8 mouse cellular contexts compared by ENCODE assay signal in genomic region chr5:143464757-143465118, GRCm38 (mm10). TPM values are rescaled to one million over a fixed set of nuclear protein-coding genes. Genes with fewer than 3 reads are reported as not detected.
DNase-seq lines count a peak whose midpoint lies in the region; ATAC-seq and TF ChIP-seq lines count a peak whose summit lies in the region.

No protein-coding gene starts in this region.

- H3ac ChIP-seq in myocyte (ENCODE audit: control insufficient read depth, insufficient read length), result peak overlapping the region; percentile 9

- peak overlapping the region; percentile 54 for H3K4me3 ChIP-seq in left cerebral cortex, adult 2 months
- peak overlapping the region; percentile 69 for H3K4me3 ChIP-seq in embryonic facial prominence, embryonic 12.5 days
- H3K4me3 ChIP-seq in limb, embryonic 10.5 days, result peak overlapping the region; percentile 70
- H3K4me3 ChIP-seq in myocyte, result peak overlapping the region; percentile 52

- no peak for DNase-seq in left cerebral cortex, adult 2 months (ENCODE audit: extremely low spot score in 1 of 2, low spot score in 2 of 2)
- DNase-seq in left cerebral cortex, postnatal 25 days (ENCODE audit: low spot score in 2 of 2), result no peak
- DNase-seq in limb, embryonic 10.5 days (ENCODE audit: low spot score), result no peak
- no peak for DNase-seq in cerebellum, adult 11 months
- DNase-seq in testis, postnatal 10 days (ENCODE audit: low spot score), result no peak
- DNase-seq in kidney, adult 9 months, result no peak

- TF ChIP-seq POLR2A in myocyte (IDR thresholded peaks at IDR 0.05; ENCODE audit: insufficient read length, low read depth), result no peak

- peak overlapping the region; percentile 69 for H3K9ac ChIP-seq in embryonic facial prominence, embryonic 12.5 days

- H3K27ac ChIP-seq in left cerebral cortex, adult 2 months, result peak overlapping the region; percentile 90
- H3K27ac ChIP-seq in embryonic facial prominence, embryonic 12.5 days, result no peak overlapping the region
- H3K27ac ChIP-seq in limb, embryonic 10.5 days, result peak overlapping the region; percentile 78

- peak; percentile 64; the same call in 1 of the 2 replicates for ATAC-seq in embryonic facial prominence, embryonic 12.5 days (ENCODE audit: insufficient number of reproducible peaks, insufficient read depth, low FRiP score, low TSS enrichment)

- no peaks in the 10 kb centered on the region for H3K9me3 ChIP-seq in embryonic facial prominence, embryonic 12.5 days
- H3K9me3 ChIP-seq in limb, embryonic 10.5 days (replicated peaks), result no peaks in the 10 kb centered on the region

- 0 out of 2 replicates have a peak, but pooled peaks cover 4% of the 10 kb centered on the region for H3K4me1 ChIP-seq in embryonic facial prominence, embryonic 12.5 days
- H3K4me1 ChIP-seq in limb, embryonic 10.5 days, result peaks cover 19% of the 10 kb centered on the region

- H3K79me2 ChIP-seq in myocyte (ENCODE audit: control insufficient read depth, insufficient read depth), result no peaks in the 10 kb centered on the region

- peak overlapping the region; percentile 90 for H3K4me2 ChIP-seq in embryonic facial prominence, embryonic 12.5 days (replicated peaks)
- H3K4me2 ChIP-seq in myocyte (ENCODE audit: low read depth), result peak overlapping the region; percentile 98

- no peak for TF ChIP-seq CTCF in left cerebral cortex, adult 2 months (IDR thresholded peaks at IDR 0.05)

- peaks cover 17% of the 10 kb centered on the region; the same call in 1 of the 2 replicates for H3K36me3 ChIP-seq in embryonic facial prominence, embryonic 12.5 days
- peaks cover 27% of the 10 kb centered on the region for H3K36me3 ChIP-seq in limb, embryonic 10.5 days
- no peaks in the 10 kb centered on the region for H3K36me3 ChIP-seq in myocyte (ENCODE audit: control insufficient read depth, insufficient read depth)

- H3K27me3 ChIP-seq in embryonic facial prominence, embryonic 12.5 days, result no peaks in the 10 kb centered on the region
- 0 out of 2 replicates have a peak, but pooled peaks cover 15% of the 10 kb centered on the region for H3K27me3 ChIP-seq in limb, embryonic 10.5 days (ENCODE audit: low read depth, poor library complexity, severe bottlenecking)
- H3K27me3 ChIP-seq in myocyte (ENCODE audit: control insufficient read depth, insufficient read depth, insufficient read length), result peaks cover 10% of the 10 kb centered on the region

- intact Hi-C loops in left cerebral cortex, adult 2 months (cut with DNase I), result loop anchor here (1.0 kb wide), 1 partner anchor 64 kb away; the partner anchor contains the start of gene Rac1
- intact Hi-C loops in left cerebral cortex, postnatal 25 days (cut with DNase I), result no loop called here

- WGBS in embryonic facial prominence, embryonic 12.5 days, result 1% methylated on average over 20 of the region's 20 CpGs
- under 1% methylated on average over 20 of the region's 20 CpGs for WGBS in limb, embryonic 10.5 days

TF ChIP-seq in myocyte, 11 proteins besides CTCF, POLR2A, EP300 and RAD21:
- TF ChIP-seq TCF3 (IDR thresholded peaks at IDR 0.05; ENCODE audit: insufficient read length, low read depth), result no peak
- TF ChIP-seq MAX (IDR thresholded peaks at IDR 0.05; ENCODE audit: low read depth), result no peak
- no peak for TF ChIP-seq MYOG (IDR thresholded peaks at IDR 0.05; ENCODE audit: control insufficient read depth in 1 of 3, insufficient read depth in 1 of 3, insufficient read length in 2 of 3, low read depth in 2 of 3)
- TF ChIP-seq CEBPB (IDR thresholded peaks at IDR 0.05; ENCODE audit: insufficient read depth, poor library complexity, severe bottlenecking), result no peak
- TF ChIP-seq REST (IDR thresholded peaks at IDR 0.05; ENCODE audit: insufficient read depth, insufficient read length), result no peak
- TF ChIP-seq USF1 (IDR thresholded peaks at IDR 0.05; ENCODE audit: low read depth), result no peak
- TF ChIP-seq SRF (IDR thresholded peaks at IDR 0.05; ENCODE audit: control insufficient read depth, insufficient read length, low read depth), result no peak
- no peak for TF ChIP-seq POLR2AphosphoS2 (IDR thresholded peaks at IDR 0.05; ENCODE audit: insufficient read length, low read depth)
- TF ChIP-seq TCF12 (IDR thresholded peaks at IDR 0.05; ENCODE audit: insufficient read depth, poor library complexity, severe bottlenecking), result no peak
- TF ChIP-seq E2F4 (IDR thresholded peaks at IDR 0.05; ENCODE audit: insufficient read depth), result no peak
- no peak for TF ChIP-seq MYOD1 (IDR thresholded peaks at IDR 0.05; ENCODE audit: control insufficient read depth in 1 of 3, insufficient read length in 2 of 3, low read depth in 2 of 3)

RNA-seq across cellular contexts. Expression of gene Daglb, which starts 0.4 kb away (rescaled TPM):
- total RNA-seq in left cerebral cortex, adult 2 months (2021), result 10 to 100 TPM; 32.5 to 36.1 TPM
- 10 to 100 TPM; 26.4 to 32.7 TPM for total RNA-seq in left cerebral cortex, postnatal 25 days (2021)
- 11.3 and 12.0 TPM in 2 replicates for polyA plus RNA-seq in embryonic facial prominence, embryonic 12.5 days (2016; fragmentation: Nextera tagmentation; extraction: Ambion mirVana)
- 10.5 and 10.6 TPM in 2 replicates for polyA plus RNA-seq in limb, embryonic 10.5 days (2016; fragmentation: Nextera tagmentation; extraction: Ambion mirVana)
- 3.9 TPM for polyA plus RNA-seq in myocyte (2012; fragmentation: generic; extraction: Trizol)
